Mouse (Mus musculus): ENCODE results near the gene Tmem121b.

DNA sequence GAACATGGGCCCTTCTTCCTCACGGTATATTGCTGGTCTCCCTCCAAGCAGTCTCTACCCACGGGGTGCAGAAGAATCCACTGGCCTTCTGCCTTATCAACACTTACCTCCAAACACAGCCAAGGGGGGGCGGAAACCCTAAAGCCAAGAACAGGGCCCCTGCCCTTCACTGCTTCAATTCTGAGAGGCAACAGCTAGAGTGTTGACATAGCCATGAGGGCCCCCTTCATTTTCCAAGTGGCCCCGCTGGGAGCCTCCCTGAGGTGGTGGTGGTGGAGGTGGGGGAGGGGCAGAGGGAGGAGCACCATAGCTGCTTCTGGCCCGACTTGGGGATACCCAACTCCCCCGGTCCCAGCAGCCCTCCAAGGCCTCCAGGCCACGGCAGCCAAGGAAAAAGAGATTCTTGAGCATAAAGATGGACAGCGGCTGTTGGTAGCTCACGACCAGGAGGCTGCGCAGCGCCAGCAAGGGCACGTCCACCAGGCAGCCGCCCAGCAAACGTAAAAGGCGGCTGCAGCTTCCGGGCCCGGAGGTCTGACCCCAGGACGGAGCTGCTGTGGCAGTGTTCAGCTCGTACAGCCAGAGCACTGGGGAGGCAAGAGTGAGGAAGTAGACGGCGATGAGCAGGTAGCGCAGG, 1.6 kb downstream of the Tmem121b start:
- no peak for TF ChIP-seq POLR2A (IDR thresholded peaks at IDR 0.05; ENCODE audit: insufficient read depth, low read depth, low read length)
- TF ChIP-seq CTCF (IDR thresholded peaks at IDR 0.05; ENCODE audit: insufficient read depth, low read depth, low read length), result no peak
